Mouse (Mus musculus): ENCODE measurements around the gene Mast4. TPM values are rescaled to one million over a fixed set of nuclear protein-coding genes. Genes with fewer than 3 reads are reported as not detected.

Gene Mast4
- polyA plus RNA-seq, 1 experiment from 2014 or later: 21.5 TPM

- no peaks in the 10 kb centered on the region for H3K36me3 ChIP-seq
- no peaks in the 10 kb centered on the region for H3K9me3 ChIP-seq (replicated peaks)
- H3K4me3 ChIP-seq: no peak overlapping the region
- no peak overlapping the region for H3K27ac ChIP-seq
- H3K27me3 ChIP-seq (ENCODE audit: low read depth, poor library complexity, severe bottlenecking): no peaks in the 10 kb centered on the region
- 85% methylated on average over 3 of the region's 3 CpGs for WGBS
- DNase-seq (ENCODE audit: low spot score): no peak
- H3K4me1 ChIP-seq: no peaks in the 10 kb centered on the region
These were observed 385.3 kb downstream of the Mast4 start for GRCm38 (mm10) chr13:102948966-102949365.

DNA sequence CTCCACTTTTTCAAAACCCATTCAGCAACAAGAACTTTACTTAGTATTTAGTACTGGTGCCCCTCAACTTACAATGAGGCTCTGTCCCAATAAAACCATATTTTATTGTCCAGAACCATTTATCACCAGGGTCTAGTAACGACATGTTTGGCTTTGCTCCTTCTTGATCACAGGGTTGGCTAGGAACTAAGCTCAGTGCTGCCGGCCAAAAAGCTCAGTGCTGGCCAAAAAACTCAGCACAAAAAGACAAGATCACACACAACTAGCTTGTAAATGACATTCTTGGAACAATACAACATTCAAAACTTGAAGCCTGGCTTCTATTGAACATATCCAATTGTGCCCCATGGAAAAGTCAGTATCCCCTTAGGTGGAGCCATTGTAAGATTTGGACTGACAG, 386.8 kb downstream of the Mast4 start:
- Histone ChIP-seq H3K27me3 (ENCODE audit: low read depth, poor library complexity, severe bottlenecking) (no peaks in the 10 kb centered on the region), H3K27ac (no peak overlapping the region), H3K9me3 (replicated peaks) (no peaks in the 10 kb centered on the region), H3K4me3 (no peak overlapping the region), H3K36me3 (no peaks in the 10 kb centered on the region), H3K4me1 (no peaks in the 10 kb centered on the region)
- DNase-seq (ENCODE audit: low spot score): no peak
- 83% methylated on average over 2 of the region's 2 CpGs for WGBS

- no peak overlapping the region for H3K4me3 ChIP-seq
- DNase-seq (ENCODE audit: low spot score): no peak
- no peaks in the 10 kb centered on the region for H3K27me3 ChIP-seq (ENCODE audit: low read depth, poor library complexity, severe bottlenecking)
- no peak overlapping the region for H3K27ac ChIP-seq
- no peaks in the 10 kb centered on the region for H3K36me3 ChIP-seq
- H3K9me3 ChIP-seq (replicated peaks): no peaks in the 10 kb centered on the region
- no peaks in the 10 kb centered on the region for H3K4me1 ChIP-seq
- 89% methylated on average over 13 of the region's 13 CpGs for WGBS
These were observed 388.1 kb downstream of the Mast4 start for GRCm38 (mm10) chr13:102946024-102946821.

DNA sequence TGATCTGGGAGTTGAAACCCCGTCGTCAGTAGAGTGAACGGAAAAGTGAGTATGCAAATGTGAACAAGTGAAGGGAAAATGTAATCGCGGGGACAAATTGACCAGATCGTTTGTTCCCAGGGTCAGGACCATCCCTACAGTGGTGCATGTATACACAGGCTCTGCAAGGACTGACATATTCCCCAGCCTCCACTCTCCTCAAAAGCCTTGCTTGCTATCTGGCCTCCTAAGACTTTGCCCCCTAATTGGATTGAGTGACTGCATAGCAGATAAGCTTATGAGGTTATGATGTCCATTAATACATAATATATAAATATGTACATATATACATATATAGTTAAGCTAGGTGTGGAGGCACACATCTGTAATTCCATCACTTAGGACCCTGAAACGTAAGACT, 388.8 kb downstream of the Mast4 start:
- 90% methylated on average over 7 of the region's 7 CpGs for WGBS
- no peaks in the 10 kb centered on the region for H3K36me3 ChIP-seq
- no peak for DNase-seq (ENCODE audit: low spot score)
- no peaks in the 10 kb centered on the region for H3K27me3 ChIP-seq (ENCODE audit: low read depth, poor library complexity, severe bottlenecking)
- H3K4me3 ChIP-seq: no peak overlapping the region
- H3K4me1 ChIP-seq: no peaks in the 10 kb centered on the region
- H3K27ac ChIP-seq: no peak overlapping the region
- H3K9me3 ChIP-seq (replicated peaks): no peaks in the 10 kb centered on the region

DNA sequence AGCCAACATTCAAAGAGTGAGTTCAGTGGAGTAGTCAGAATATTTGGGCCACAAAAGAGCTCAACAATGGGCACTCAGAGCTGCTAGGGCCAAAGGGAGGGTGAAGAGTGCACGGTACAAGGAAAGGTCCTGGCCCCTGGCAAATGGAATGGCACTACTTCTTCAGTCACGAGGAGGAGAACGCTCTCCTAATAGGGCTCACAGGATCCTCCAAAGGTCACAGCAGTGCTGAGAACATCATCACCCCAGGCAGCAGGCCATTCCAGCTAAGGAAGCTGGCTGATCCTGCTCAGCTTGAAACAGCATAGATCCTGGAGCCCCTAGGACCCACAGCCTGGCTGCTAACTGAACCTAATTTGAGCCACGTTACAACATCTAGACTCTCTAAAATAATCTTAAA, 389.8 kb downstream of the Mast4 start:
- H3K4me3 ChIP-seq: no peak overlapping the region
- no peaks in the 10 kb centered on the region for H3K27me3 ChIP-seq (ENCODE audit: low read depth, poor library complexity, severe bottlenecking)
- H3K36me3 ChIP-seq: no peaks in the 10 kb centered on the region
- no peaks in the 10 kb centered on the region for H3K9me3 ChIP-seq (replicated peaks)
- H3K27ac ChIP-seq: no peak overlapping the region
- no peak for DNase-seq (ENCODE audit: low spot score)
- WGBS: 86% methylated on average over 4 of the region's 4 CpGs
- H3K4me1 ChIP-seq: no peaks in the 10 kb centered on the region

DNA sequence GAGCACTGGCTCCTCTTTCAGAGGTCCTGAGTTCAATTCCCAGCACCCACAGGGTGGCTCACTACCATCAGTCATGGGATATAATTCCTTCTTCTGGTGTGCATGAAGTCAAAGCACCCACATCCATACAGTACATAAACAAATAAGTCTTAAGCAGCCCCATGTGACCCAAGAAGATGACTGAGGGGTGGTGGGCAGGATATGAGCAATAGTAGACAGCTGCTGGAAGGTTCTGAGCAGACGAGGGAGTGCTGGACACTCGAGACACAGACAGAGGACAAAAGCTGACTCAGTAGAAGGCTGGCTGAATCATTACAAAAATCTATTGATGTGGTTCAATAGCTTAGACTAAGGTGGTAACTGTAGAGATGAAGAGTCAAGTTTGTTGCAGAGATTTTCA, 391.7 kb downstream of the Mast4 start:
- H3K4me3 ChIP-seq: no peak overlapping the region
- 91% methylated on average over 2 of the region's 2 CpGs for WGBS
- no peaks in the 10 kb centered on the region for H3K9me3 ChIP-seq (replicated peaks)
- no peak for DNase-seq (ENCODE audit: low spot score)
- H3K27ac ChIP-seq: no peak overlapping the region
- H3K36me3 ChIP-seq: no peaks in the 10 kb centered on the region
- H3K4me1 ChIP-seq: no peaks in the 10 kb centered on the region
- no peaks in the 10 kb centered on the region for H3K27me3 ChIP-seq (ENCODE audit: low read depth, poor library complexity, severe bottlenecking)

DNA sequence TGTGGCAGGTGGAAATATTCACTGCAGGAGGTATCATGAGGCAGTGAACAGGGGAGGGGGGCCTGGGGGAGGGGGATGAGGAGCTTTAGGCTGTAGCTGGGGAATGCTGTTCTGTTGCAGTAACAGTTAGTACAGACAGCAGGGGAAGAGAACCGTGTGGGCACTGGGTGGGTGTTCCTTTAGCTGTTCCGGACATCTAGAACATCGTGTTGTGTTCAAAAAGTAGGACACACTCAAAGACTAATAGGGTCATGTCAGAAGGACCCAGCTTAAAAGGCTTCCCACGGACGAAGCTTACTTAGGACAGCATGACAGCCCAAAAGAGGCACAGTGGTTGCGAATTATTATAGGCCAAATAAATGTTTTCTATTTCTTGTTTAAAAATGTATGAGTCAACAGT, 393.8 kb downstream of the Mast4 start:
- no peak overlapping the region for H3K4me3 ChIP-seq
- DNase-seq (ENCODE audit: low spot score): no peak
- 87% methylated on average over 6 of the region's 6 CpGs for WGBS

GRCm38 (mm10) chr13:102936233-102936632, 398.1 kb downstream of the Mast4 start:
- WGBS: 100% methylated on average over 2 of the region's 2 CpGs
- no peaks in the 10 kb centered on the region for H3K27me3 ChIP-seq (ENCODE audit: low read depth, poor library complexity, severe bottlenecking)
- no peak for DNase-seq (ENCODE audit: low spot score)

More for the DNA sequence above, 393.8 kb downstream of the Mast4 start:
- no peaks in the 10 kb centered on the region for H3K4me1 ChIP-seq
- no peaks in the 10 kb centered on the region for H3K9me3 ChIP-seq (replicated peaks)
- H3K27me3 ChIP-seq (ENCODE audit: low read depth, poor library complexity, severe bottlenecking): no peaks in the 10 kb centered on the region
- no peaks in the 10 kb centered on the region for H3K36me3 ChIP-seq
- H3K27ac ChIP-seq: no peak overlapping the region

DNA sequence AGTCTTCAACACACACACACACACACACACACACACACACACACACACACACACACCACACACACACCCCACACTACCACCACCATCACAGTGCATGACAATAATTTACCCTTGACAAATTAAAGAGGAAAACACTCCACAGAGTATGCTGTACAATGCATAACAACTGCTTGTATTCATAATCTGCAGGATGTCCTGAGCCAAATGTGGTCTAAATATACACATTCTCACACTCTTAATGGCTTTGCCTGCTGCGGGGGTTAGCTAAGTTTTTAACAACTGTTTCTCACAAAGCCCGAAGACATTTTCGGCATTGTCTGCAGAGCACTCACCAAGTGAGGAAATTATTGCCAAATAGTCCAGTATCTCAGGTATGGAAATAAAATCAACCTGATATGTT, 398.5 kb downstream of the Mast4 start:
- Histone ChIP-seq H3K36me3 (no peaks in the 10 kb centered on the region), H3K27ac (no peak overlapping the region), H3K4me1 (no peaks in the 10 kb centered on the region), H3K9me3 (replicated peaks) (no peaks in the 10 kb centered on the region), H3K4me3 (no peak overlapping the region), H3K27me3 (ENCODE audit: low read depth, poor library complexity, severe bottlenecking) (no peaks in the 10 kb centered on the region)
- 94% methylated on average over 3 of the region's 3 CpGs for WGBS
- DNase-seq (ENCODE audit: low spot score): no peak

More at GRCm38 (mm10) chr13:102936233-102936632, 398.1 kb downstream of the Mast4 start:
- Histone ChIP-seq H3K4me3 (no peak overlapping the region), H3K36me3 (no peaks in the 10 kb centered on the region), H3K27ac (no peak overlapping the region), H3K9me3 (replicated peaks) (no peaks in the 10 kb centered on the region), H3K4me1 (no peaks in the 10 kb centered on the region)

GRCm38 (mm10) chr13:102933702-102934101, 400.6 kb downstream of the Mast4 start:
- no peak for DNase-seq (ENCODE audit: low spot score)
- 93% methylated on average over 5 of the region's 5 CpGs for WGBS

GRCm38 (mm10) chr13:102932434-102932833, 401.9 kb downstream of the Mast4 start:
- Histone ChIP-seq H3K9me3 (replicated peaks) (no peaks in the 10 kb centered on the region), H3K36me3 (no peaks in the 10 kb centered on the region), H3K4me3 (no peak overlapping the region), H3K4me1 (0 out of 2 replicates have a peak, but pooled peaks cover under 1% of the 10 kb centered on the region), H3K27ac (no peak overlapping the region), H3K27me3 (ENCODE audit: low read depth, poor library complexity, severe bottlenecking) (no peaks in the 10 kb centered on the region)
- no peak for DNase-seq (ENCODE audit: low spot score)
- WGBS: 88% methylated on average over 9 of the region's 9 CpGs

More at GRCm38 (mm10) chr13:102933702-102934101, 400.6 kb downstream of the Mast4 start:
- Histone ChIP-seq H3K4me1 (no peaks in the 10 kb centered on the region), H3K9me3 (replicated peaks) (no peaks in the 10 kb centered on the region), H3K36me3 (no peaks in the 10 kb centered on the region), H3K27ac (no peak overlapping the region), H3K27me3 (ENCODE audit: low read depth, poor library complexity, severe bottlenecking) (no peaks in the 10 kb centered on the region), H3K4me3 (no peak overlapping the region)

GRCm38 (mm10) chr13:102931951-102932350, 402.3 kb downstream of the Mast4 start:
- H3K27ac ChIP-seq: no peak overlapping the region
- no peaks in the 10 kb centered on the region for H3K27me3 ChIP-seq (ENCODE audit: low read depth, poor library complexity, severe bottlenecking)
- no peak for DNase-seq (ENCODE audit: low spot score)
- H3K4me3 ChIP-seq: no peak overlapping the region
- no peaks in the 10 kb centered on the region for H3K9me3 ChIP-seq (replicated peaks)
- no peaks in the 10 kb centered on the region for H3K36me3 ChIP-seq
- WGBS: 97% methylated on average over 1 of the region's 1 CpGs
- H3K4me1 ChIP-seq: 0 out of 2 replicates have a peak, but pooled peaks cover 3% of the 10 kb centered on the region

- Histone ChIP-seq H3K36me3 (no peaks in the 10 kb centered on the region), H3K27ac (no peak overlapping the region), H3K4me1 (0 out of 2 replicates have a peak, but pooled peaks cover 3% of the 10 kb centered on the region), H3K4me3 (no peak overlapping the region), H3K9me3 (replicated peaks) (no peaks in the 10 kb centered on the region), H3K27me3 (ENCODE audit: low read depth, poor library complexity, severe bottlenecking) (no peaks in the 10 kb centered on the region)
- no peak for DNase-seq (ENCODE audit: low spot score)
- 86% methylated on average over 7 of the region's 7 CpGs for WGBS
These were observed 408.3 kb downstream of the Mast4 start for GRCm38 (mm10) chr13:102925844-102926598.

Measured in limb, embryonic 10.5 days (tissue).